ENCODE assay signal across 8 mouse cellular contexts in the genomic region with DNA sequence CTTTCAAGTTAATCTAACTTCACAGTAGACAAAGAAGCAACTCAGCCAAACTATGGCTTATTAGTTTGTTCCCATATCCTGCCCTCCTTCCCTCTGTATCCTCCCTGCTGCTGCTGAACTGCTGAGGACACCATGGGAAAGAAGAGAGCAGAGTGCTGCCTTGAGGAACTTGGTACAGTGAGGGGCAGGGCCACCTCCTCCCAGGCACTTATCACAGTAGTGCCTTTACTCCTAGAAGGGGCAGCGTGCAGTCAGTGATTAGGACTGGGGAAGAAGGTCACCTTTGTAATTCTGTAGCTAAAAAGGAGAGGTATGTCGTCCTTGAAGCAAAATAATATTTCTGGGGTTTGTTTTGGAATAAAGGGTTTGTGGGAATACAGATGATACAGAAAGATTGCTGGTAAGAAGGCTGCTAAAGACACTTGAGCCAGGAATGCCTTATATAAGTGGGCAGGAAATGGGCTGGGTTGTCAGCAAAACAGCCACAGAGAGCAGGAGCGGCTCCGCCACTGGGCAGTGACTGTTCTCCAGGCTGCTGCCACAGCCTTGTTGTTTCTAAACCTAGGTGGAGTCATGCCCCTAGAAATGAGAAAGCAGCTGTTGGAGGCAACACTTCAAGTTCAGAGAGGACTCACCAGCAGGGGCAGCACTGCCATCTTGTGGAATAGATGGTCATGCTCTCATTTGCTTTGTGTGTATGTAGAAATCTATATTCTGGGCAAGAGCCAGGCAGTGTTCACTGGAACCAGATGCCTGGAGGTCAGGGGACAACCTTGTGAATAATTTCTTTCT. TPM values are rescaled to one million over a fixed set of nuclear protein-coding genes. Genes with fewer than 3 reads are reported as not detected.
DNase-seq lines count a peak whose midpoint lies in the region; ATAC-seq lines count a peak whose summit lies in the region.

No protein-coding gene starts in this region.

- peaks cover 2% of the 10 kb centered on the region; the same call in 1 of the 2 replicates for H3K36me3 ChIP-seq in forebrain, embryonic 11.5 days (ENCODE audit: control insufficient read depth, insufficient read depth, low read length)
- H3K36me3 ChIP-seq in heart, embryonic 15.5 days, result peaks cover 9% of the 10 kb centered on the region; the same call in 1 of the 2 replicates
- H3K36me3 ChIP-seq in liver, embryonic 12.5 days, result peaks cover 48% of the 10 kb centered on the region
- peaks cover 20% of the 10 kb centered on the region for H3K36me3 ChIP-seq in stomach, embryonic 14.5 days (ENCODE audit: control insufficient read depth, insufficient read depth, low read length)

- no peak overlapping the region for H3K27ac ChIP-seq in forebrain, embryonic 11.5 days (ENCODE audit: low read depth, low read length)
- peak overlapping the region; percentile 71 for H3K27ac ChIP-seq in heart, embryonic 15.5 days
- peak overlapping the region; percentile 38; the same call in 1 of the 2 replicates for H3K27ac ChIP-seq in liver, embryonic 12.5 days
- no peak overlapping the region; the same call in 1 of the 2 replicates for H3K27ac ChIP-seq in stomach, embryonic 14.5 days (ENCODE audit: low read length)

- ATAC-seq in forebrain, embryonic 11.5 days (replicated peaks; ENCODE audit: low FRiP score), result no peak
- ATAC-seq in heart, embryonic 15.5 days (replicated peaks; ENCODE audit: insufficient number of reproducible peaks, insufficient read depth, low FRiP score, low read depth), result peak; percentile 78
- peak; percentile 69 for ATAC-seq in liver, embryonic 12.5 days
- ATAC-seq in stomach, embryonic 14.5 days (ENCODE audit: insufficient number of reproducible peaks, insufficient read depth, low FRiP score, low read depth), result peak; percentile 76; the same call in 1 of the 2 replicates

- H3K4me1 ChIP-seq in forebrain, embryonic 11.5 days (replicated peaks; ENCODE audit: control insufficient read depth, insufficient read depth, low read length), result no peaks in the 10 kb centered on the region
- H3K4me1 ChIP-seq in heart, embryonic 15.5 days (replicated peaks), result peaks cover 8% of the 10 kb centered on the region
- H3K4me1 ChIP-seq in liver, embryonic 12.5 days, result peaks cover 11% of the 10 kb centered on the region
- no peaks in the 10 kb centered on the region for H3K4me1 ChIP-seq in stomach, embryonic 14.5 days (ENCODE audit: control insufficient read depth, insufficient read depth, low read length)

- DNase-seq in CD8-positive naive resting alpha-beta T cell, adult 2 months (ENCODE audit: low read depth in 2 of 2, low spot score in 2 of 2), result peak; percentile 81 to 90
- DNase-seq in c-Kit-negative CD71-positive TER-119-positive erythroid progenitor cells, embryonic 14.5 days (ENCODE audit: low read depth, low spot score), result peak; percentile 42
- peak; percentile 81 for DNase-seq in forebrain, embryonic 11.5 days (ENCODE audit: low spot score)
- peak; percentile 92 for DNase-seq in kidney, postnatal 14 days
- DNase-seq in naive thymus-derived CD4-positive, alpha-beta T cell, adult 2 months (ENCODE audit: low read depth), result peak; percentile 91

- H3K4me2 ChIP-seq in forebrain, embryonic 11.5 days (ENCODE audit: low read depth, low read length, severe bottlenecking), result no peak overlapping the region
- H3K4me2 ChIP-seq in heart, embryonic 15.5 days, result 0 out of 2 replicates have a peak overlapping the region, but pooled peaks have one; percentile 21
- no peak overlapping the region for H3K4me2 ChIP-seq in liver, embryonic 12.5 days
- H3K4me2 ChIP-seq in stomach, embryonic 14.5 days (replicated peaks; ENCODE audit: low read depth, low read length), result no peak overlapping the region

- H3K9ac ChIP-seq in forebrain, embryonic 11.5 days (ENCODE audit: low read length), result no peak overlapping the region
- H3K9ac ChIP-seq in heart, embryonic 15.5 days, result no peak overlapping the region
- no peak overlapping the region for H3K9ac ChIP-seq in liver, embryonic 12.5 days
- H3K9ac ChIP-seq in stomach, embryonic 14.5 days (replicated peaks; ENCODE audit: low read depth, low read length), result no peak overlapping the region

- H3K27me3 ChIP-seq in forebrain, embryonic 11.5 days (ENCODE audit: control insufficient read depth, insufficient read depth, low read length), result no peaks in the 10 kb centered on the region
- H3K27me3 ChIP-seq in heart, embryonic 15.5 days, result no peaks in the 10 kb centered on the region
- no peaks in the 10 kb centered on the region for H3K27me3 ChIP-seq in liver, embryonic 12.5 days (replicated peaks)
- no peaks in the 10 kb centered on the region for H3K27me3 ChIP-seq in stomach, embryonic 14.5 days (ENCODE audit: control insufficient read depth, insufficient read depth, low read length)

- H3K9me3 ChIP-seq in forebrain, embryonic 11.5 days (ENCODE audit: control insufficient read depth, low read length), result no peaks in the 10 kb centered on the region
- no peaks in the 10 kb centered on the region for H3K9me3 ChIP-seq in heart, embryonic 15.5 days (replicated peaks)
- no peaks in the 10 kb centered on the region for H3K9me3 ChIP-seq in liver, embryonic 12.5 days (replicated peaks)
- H3K9me3 ChIP-seq in stomach, embryonic 14.5 days (ENCODE audit: control insufficient read depth, low read depth, low read length), result no peaks in the 10 kb centered on the region

- no peak overlapping the region for H3K4me3 ChIP-seq in forebrain, embryonic 11.5 days (ENCODE audit: low read depth, low read length)
- H3K4me3 ChIP-seq in heart, embryonic 15.5 days, result no peak overlapping the region
- H3K4me3 ChIP-seq in liver, embryonic 12.5 days, result no peak overlapping the region
- no peak overlapping the region for H3K4me3 ChIP-seq in stomach, embryonic 14.5 days (ENCODE audit: low read depth, low read length)

- 80% methylated on average over 4 of the region's 4 CpGs for WGBS in forebrain, embryonic 11.5 days
- 19% methylated on average over 4 of the region's 4 CpGs for WGBS in heart, embryonic 15.5 days
- WGBS in liver, embryonic 12.5 days (ENCODE audit: insufficient replicate concordance), result 29% methylated on average over 4 of the region's 4 CpGs
- WGBS in stomach, embryonic 14.5 days, result 42% methylated on average over 4 of the region's 4 CpGs

RNA-seq across cellular contexts. Expression of gene Cnbd2, which starts 33.7 kb away (rescaled TPM):
- polyA plus RNA-seq in forebrain, embryonic 11.5 days (2014; fragmentation: Nextera tagmentation; extraction: Ambion mirVana), result 3.6 and 4.5 TPM in 2 replicates
- polyA plus RNA-seq in heart, embryonic 15.5 days (2015; fragmentation: Nextera tagmentation; extraction: Ambion mirVana), result 2.6 TPM in 2 replicates
- polyA plus RNA-seq in liver, embryonic 12.5 days (2016; fragmentation: Nextera tagmentation; extraction: Ambion mirVana), result 2.0 TPM in 2 replicates
- polyA plus RNA-seq in stomach, embryonic 14.5 days (2014; fragmentation: Nextera tagmentation; extraction: Ambion mirVana), result 3.4 and 4.5 TPM in 2 replicates

RNA-seq across cellular contexts. Expression of gene Scand1, which starts 34.1 kb away (rescaled TPM):
- polyA plus RNA-seq in forebrain, embryonic 11.5 days (2014; fragmentation: Nextera tagmentation; extraction: Ambion mirVana), result 78.0 and 84.0 TPM in 2 replicates
- 56.0 and 61.0 TPM in 2 replicates for polyA plus RNA-seq in heart, embryonic 15.5 days (2015; fragmentation: Nextera tagmentation; extraction: Ambion mirVana)
- polyA plus RNA-seq in liver, embryonic 12.5 days (2016; fragmentation: Nextera tagmentation; extraction: Ambion mirVana), result 57.4 and 65.1 TPM in 2 replicates
- 61.0 and 62.5 TPM in 2 replicates for polyA plus RNA-seq in stomach, embryonic 14.5 days (2014; fragmentation: Nextera tagmentation; extraction: Ambion mirVana)

Comparison
In these comparisons a context has a peak if more than half of its experiments do, and no peak if none do; other contexts are left out.
1. DNase-seq: peak in every context shown above with its lines; median percentile 92 in kidney, postnatal 14 days; 91 in naive thymus-derived CD4-positive, alpha-beta T cell, adult 2 months; 86 in CD8-positive naive resting alpha-beta T cell, adult 2 months; 81 in forebrain, embryonic 11.5 days; 42 in c-Kit-negative CD71-positive TER-119-positive erythroid progenitor cells, embryonic 14.5 days.
2. H3K27ac ChIP-seq: peak in heart, embryonic 15.5 days (single experiment) and liver, embryonic 12.5 days (single experiment); none in forebrain, embryonic 11.5 days (single experiment) and stomach, embryonic 14.5 days (single experiment).